Comparison of ENCODE assay signal across 21 mouse cellular contexts in the genomic region with DNA sequence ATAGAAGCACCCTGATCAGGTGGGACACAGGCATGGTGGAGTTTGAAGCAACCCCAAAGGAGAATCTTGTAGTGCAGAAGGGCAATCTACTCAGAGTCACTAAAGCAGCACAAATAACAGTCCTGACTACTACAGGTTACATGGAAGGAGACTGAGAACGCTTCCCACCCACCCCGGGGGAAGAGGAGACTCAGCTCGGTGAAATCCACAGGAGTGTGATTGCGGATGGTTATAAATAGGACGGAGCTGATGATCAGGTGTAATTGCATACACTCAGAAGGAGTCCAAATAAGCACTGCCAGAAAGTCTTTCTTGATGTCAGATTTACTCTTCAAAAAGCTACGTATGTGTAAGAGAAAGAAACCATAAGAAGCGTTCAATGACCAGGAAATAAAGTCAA. TPM values are rescaled to one million over a fixed set of nuclear protein-coding genes. Genes with fewer than 3 reads are reported as not detected.
"Had no signal": no experiment of that assay in that cellular context is flagged by ENCODE, and none has a peak within 500 bp of the region (broad histone marks: within the 10 kb centered on the region; RNA-seq: fewer than 3 reads in every experiment).

No protein-coding gene starts in this region.

- H3K27ac ChIP-seq: midbrain, embryonic 10.5 days; midbrain, embryonic 12.5 days; neural tube, embryonic 13.5 days; neural tube, embryonic 15.5 days had no signal

- H3K9ac ChIP-seq: lung, embryonic 14.5 days; midbrain, embryonic 12.5 days; neural tube, embryonic 13.5 days; neural tube, embryonic 15.5 days had no signal

- H3K27me3 ChIP-seq: neural tube, embryonic 13.5 days; neural tube, embryonic 15.5 days had no signal

- H3K4me3 ChIP-seq: midbrain, embryonic 10.5 days; midbrain, embryonic 12.5 days; myocyte; neural tube, embryonic 13.5 days; neural tube, embryonic 15.5 days had no signal

- DNase-seq: lung, adult 18-20 months; lung, embryonic 14.5 days; lung, postnatal 10 days; midbrain, embryonic 14.5 days; right cerebral cortex, postnatal 14 days; spleen, adult 18-20 months; thymus, adult 18-20 months; thymus, postnatal 14 days; thymus, postnatal 36 days had no signal

- H3K9me3 ChIP-seq: midbrain, embryonic 10.5 days; midbrain, embryonic 12.5 days; neural tube, embryonic 13.5 days; neural tube, embryonic 15.5 days had no signal

- H3K36me3 ChIP-seq: neural tube, embryonic 13.5 days; neural tube, embryonic 15.5 days had no signal

- ATAC-seq: midbrain, embryonic 16.5 days had no signal

- H3K4me2 ChIP-seq: lung, embryonic 14.5 days; midbrain, embryonic 12.5 days; neural tube, embryonic 13.5 days; neural tube, embryonic 15.5 days had no signal

RNA-seq across cellular contexts. Expression of a gene that starts 56.0 kb away (rescaled TPM):
- total RNA-seq: megakaryocyte, adult 5-6 weeks; megakaryocyte-erythroid progenitor cell, adult 5-6 weeks had no signal
- polyA plus RNA-seq: lung, embryonic 16.5 days; midbrain, embryonic 10.5 days; midbrain, embryonic 12.5 days; myocyte; neural tube, embryonic 11.5 days; small intestine, adult 2 months; thymus, postnatal 0 days had no signal
